Mouse (Mus musculus) layer of hippocampus, adult 18-20 months (tissue): Measurements from ENCODE around the gene Kcnk12. TPM values are rescaled to one million over a fixed set of nuclear protein-coding genes. Genes with fewer than 3 reads are reported as not detected.
A peak's percentile ranks its signal among the peaks of the same experiment; 100 is the strongest.

Source experiments
- DNase-seq, 2 experiments: peaks; one replicate each; pipeline ENCODE4 v3.0.0; 2022; ENCODE audit warnings: low spot score in 2 of 2
- total RNA-seq, 2 experiments: library from RNA; stranded (reverse); gene quantifications; 2 replicates each; pipeline ENCODE4 v1.2.3; 2021

Gene Kcnk12
- total RNA-seq, 2 experiments from 2014 or later = 23.7 to 25.2 TPM

- DNase-seq = no peak
Measured at GRCm38 (mm10) chr17:87724727-87725126, 73.1 kb downstream of the Kcnk12 start.

- DNase-seq = no peak
Measured at GRCm38 (mm10) chr17:87700101-87700500, 97.7 kb downstream of the Kcnk12 start.

GRCm38 (mm10) chr17:87698996-87699765 is 98.6 kb downstream of the Kcnk12 start:
- DNase-seq = no peak

GRCm38 (mm10) chr17:87696814-87697213 is 101.0 kb downstream of the Kcnk12 start:
- DNase-seq = no peak

- peak in 1 of 2 experiments; percentile 28 for DNase-seq
Measured at GRCm38 (mm10) chr17:87695874-87696465, 101.8 kb downstream of the Kcnk12 start.

Other genes starting within 250 kb of the Kcnk12 start
- under 1 TPM in 1 of 2 experiments, not detected in 1; 0.17 TPM for gene Epcam, start 162.0 kb downstream of the Kcnk12 start, total RNA-seq
- gene Msh2, start 125.7 kb downstream of the Kcnk12 start, total RNA-seq = 10 to 100 TPM; 38.4 to 39.6 TPM
- not detected for gene Rpl36-ps4, start 123.0 kb upstream of the Kcnk12 start, total RNA-seq
- 10 to 100 TPM; 14.6 to 15.3 TPM for gene Msh6, start 177.1 kb upstream of the Kcnk12 start, total RNA-seq